ENCODE assay signal across 16 mouse cellular contexts in the genomic region with DNA sequence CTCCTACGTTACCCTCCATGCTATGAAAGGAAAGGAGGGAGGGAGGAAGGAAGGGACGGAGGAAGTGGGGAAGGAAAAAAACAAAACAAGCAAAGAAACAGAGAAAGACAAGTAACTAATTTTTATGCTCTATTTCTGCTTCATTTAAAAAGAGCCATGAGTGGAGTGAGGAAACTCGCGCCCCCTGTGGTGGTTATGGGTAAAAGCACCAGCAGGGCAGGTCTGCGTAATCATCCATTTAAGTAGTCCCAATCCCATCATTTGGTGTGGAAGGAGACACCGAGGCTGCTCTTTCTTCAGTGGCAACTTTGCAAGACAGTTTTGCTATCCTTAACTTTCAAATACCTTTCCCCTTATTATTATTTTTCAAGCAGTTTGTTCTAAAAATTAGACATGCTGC.
DNase-seq lines count a peak whose midpoint lies in the region; ATAC-seq and TF ChIP-seq lines count a peak whose summit lies in the region.
"Had no signal": no experiment of that assay in that cellular context is flagged by ENCODE, and none has a peak within 500 bp of the region (broad histone marks: within the 10 kb centered on the region; RNA-seq: fewer than 3 reads in every experiment).

No protein-coding gene starts in this region.

- H3K27me3 ChIP-seq in hindbrain, embryonic 10.5 days (ENCODE audit: insufficient read depth, poor library complexity, severe bottlenecking), result peaks cover 2% of the 10 kb centered on the region; the same call in 1 of the 2 replicates
- H3K27me3 ChIP-seq in hindbrain, embryonic 13.5 days, result no peaks in the 10 kb centered on the region
- no peaks in the 10 kb centered on the region for H3K27me3 ChIP-seq in liver, postnatal 0 days (ENCODE audit: insufficient read depth, low read length)
- H3K27me3 ChIP-seq in liver, embryonic 11.5 days (replicated peaks; ENCODE audit: control insufficient read depth, insufficient read depth, low read length), result no peaks in the 10 kb centered on the region
- H3K27me3 ChIP-seq in CH12.LX (replicated peaks), result no peaks in the 10 kb centered on the region
- H3K27me3 ChIP-seq: embryonic facial prominence, embryonic 13.5 days; forebrain, embryonic 13.5 days; liver, embryonic 13.5 days; megakaryocyte, embryonic 14.5 days had no signal

- TF ChIP-seq CTCF in liver, postnatal 0 days (IDR thresholded peaks at IDR 0.05; ENCODE audit: low read depth), result peak; percentile 15; the same call in 1 of the 2 replicates
- peak in 1 of 2 experiments; percentile 9; a peak in 1 of 4 replicates for TF ChIP-seq CTCF in CH12.LX (conservative IDR thresholded peaks at IDR 0.05 in 1 of 2, IDR thresholded peaks at IDR 0.05 in 1 of 2; ENCODE audit: low read depth in 2 of 2, low read length in 2 of 2)

- no peaks in the 10 kb centered on the region for H3K79me2 ChIP-seq in CH12.LX (replicated peaks; ENCODE audit: control insufficient read depth, extremely low read depth, insufficient read depth, poor library complexity, severe bottlenecking)

- H3K9me3 ChIP-seq in hindbrain, embryonic 10.5 days, result no peaks in the 10 kb centered on the region
- H3K9me3 ChIP-seq in hindbrain, embryonic 13.5 days, result no peaks in the 10 kb centered on the region
- H3K9me3 ChIP-seq in liver, postnatal 0 days (ENCODE audit: low read length), result no peaks in the 10 kb centered on the region
- no peaks in the 10 kb centered on the region for H3K9me3 ChIP-seq in liver, embryonic 11.5 days (ENCODE audit: control insufficient read depth, low read length)
- H3K9me3 ChIP-seq in CH12.LX (replicated peaks; ENCODE audit: low read length), result no peaks in the 10 kb centered on the region
- H3K9me3 ChIP-seq: embryonic facial prominence, embryonic 13.5 days; forebrain, embryonic 13.5 days; liver, embryonic 13.5 days; megakaryocyte, embryonic 14.5 days had no signal

- H3K4me1 ChIP-seq in hindbrain, embryonic 10.5 days (replicated peaks), result peaks cover 11% of the 10 kb centered on the region
- no peaks in the 10 kb centered on the region for H3K4me1 ChIP-seq in hindbrain, embryonic 13.5 days (replicated peaks)
- H3K4me1 ChIP-seq in liver, postnatal 0 days (ENCODE audit: insufficient read depth), result no peaks in the 10 kb centered on the region
- H3K4me1 ChIP-seq in liver, embryonic 11.5 days (replicated peaks; ENCODE audit: control insufficient read depth, insufficient read depth, low read length), result no peaks in the 10 kb centered on the region
- H3K4me1 ChIP-seq in CH12.LX (ENCODE audit: control insufficient read depth in 1 of 2, insufficient read depth in 2 of 2), result peaks cover 0 to 7% of the 10 kb centered on the region in 2 experiments; a peak in 2 of 4 replicates
- H3K4me1 ChIP-seq: embryonic facial prominence, embryonic 13.5 days; forebrain, embryonic 13.5 days; liver, embryonic 13.5 days; megakaryocyte, embryonic 14.5 days had no signal

- H3K9ac ChIP-seq in hindbrain, embryonic 13.5 days, result no peak overlapping the region
- H3K9ac ChIP-seq in liver, postnatal 0 days (replicated peaks), result no peak overlapping the region
- H3K9ac ChIP-seq in liver, embryonic 11.5 days (ENCODE audit: low read depth, low read length), result no peak overlapping the region
- no peak overlapping the region for H3K9ac ChIP-seq in CH12.LX (ENCODE audit: insufficient read depth, low read depth)
- H3K9ac ChIP-seq: embryonic facial prominence, embryonic 13.5 days; forebrain, embryonic 13.5 days; liver, embryonic 13.5 days had no signal

- 40% methylated on average over 6 of the region's 6 CpGs for WGBS in hindbrain, embryonic 10.5 days
- 48% methylated on average over 6 of the region's 6 CpGs for WGBS in hindbrain, embryonic 13.5 days
- 58% methylated on average over 6 of the region's 6 CpGs for WGBS in liver, postnatal 0 days (ENCODE audit: insufficient replicate concordance)
- WGBS in liver, embryonic 11.5 days, result 54% methylated on average over 6 of the region's 6 CpGs

- H3K4me2 ChIP-seq in hindbrain, embryonic 13.5 days, result no peak overlapping the region
- H3K4me2 ChIP-seq in liver, postnatal 0 days (ENCODE audit: low read depth, low read length), result no peak overlapping the region
- H3K4me2 ChIP-seq in liver, embryonic 11.5 days, result no peak overlapping the region
- H3K4me2 ChIP-seq in CH12.LX (ENCODE audit: insufficient read depth, low read depth, poor library complexity, severe bottlenecking), result no peak overlapping the region
- H3K4me2 ChIP-seq: embryonic facial prominence, embryonic 13.5 days; forebrain, embryonic 13.5 days; liver, embryonic 13.5 days had no signal

- no peaks in the 10 kb centered on the region for H3K36me3 ChIP-seq in hindbrain, embryonic 10.5 days
- H3K36me3 ChIP-seq in hindbrain, embryonic 13.5 days, result no peaks in the 10 kb centered on the region
- no peaks in the 10 kb centered on the region for H3K36me3 ChIP-seq in liver, postnatal 0 days (replicated peaks; ENCODE audit: insufficient read depth, low read length)
- no peaks in the 10 kb centered on the region for H3K36me3 ChIP-seq in liver, embryonic 11.5 days (ENCODE audit: control insufficient read depth, insufficient read depth, low read length)
- H3K36me3 ChIP-seq in CH12.LX (replicated peaks in 1 of 2; ENCODE audit: control insufficient read depth in 1 of 2, insufficient read depth in 1 of 2, low read length in 1 of 2), result no peaks in the 10 kb centered on the region
- H3K36me3 ChIP-seq: embryonic facial prominence, embryonic 13.5 days; liver, embryonic 13.5 days had no signal

- no peak overlapping the region for H3K4me3 ChIP-seq in hindbrain, embryonic 10.5 days
- H3K4me3 ChIP-seq in hindbrain, embryonic 13.5 days, result no peak overlapping the region
- H3K4me3 ChIP-seq in liver, postnatal 0 days (ENCODE audit: low read depth, low read length), result no peak overlapping the region
- no peak overlapping the region for H3K4me3 ChIP-seq in liver, embryonic 11.5 days (ENCODE audit: low read depth, low read length)
- no peak overlapping the region for H3K4me3 ChIP-seq in CH12.LX (replicated peaks in 1 of 3; ENCODE audit: low read depth in 2 of 3, low read length in 2 of 3, poor library complexity in 1 of 3)
- H3K4me3 ChIP-seq: embryonic facial prominence, embryonic 13.5 days; forebrain, embryonic 13.5 days; liver, embryonic 13.5 days; megakaryocyte, embryonic 14.5 days; myocyte had no signal

- dilution Hi-C loops in CH12.LX (cut with MboI; ENCODE audit: extremely low pct_ligation_motif_present, extremely low pct_unique_long_range_greater_than_20kb, low sequenced_read_pairs), result no loop called here

- ATAC-seq in hindbrain, embryonic 13.5 days (ENCODE audit: low FRiP score), result no peak
- ATAC-seq in liver, postnatal 0 days, result no peak
- no peak for ATAC-seq in liver, embryonic 11.5 days (replicated peaks; ENCODE audit: low FRiP score)
- ATAC-seq in erythroid progenitor cell, adult 5-6 weeks (replicated peaks; ENCODE audit: low FRiP score, poor library complexity, severe bottlenecking), result no peak
- ATAC-seq: forebrain, embryonic 13.5 days had no signal

- TF ChIP-seq RAD21 in CH12.LX (IDR thresholded peaks at IDR 0.05; ENCODE audit: low read depth, low read length), result no peak

- no peak overlapping the region for H3K27ac ChIP-seq in hindbrain, embryonic 10.5 days
- no peak overlapping the region for H3K27ac ChIP-seq in hindbrain, embryonic 13.5 days
- no peak overlapping the region for H3K27ac ChIP-seq in liver, postnatal 0 days (ENCODE audit: low read depth)
- H3K27ac ChIP-seq in liver, embryonic 11.5 days (ENCODE audit: low read depth, low read length), result no peak overlapping the region
- no peak overlapping the region for H3K27ac ChIP-seq in CH12.LX (ENCODE audit: insufficient read depth, low read depth)
- H3K27ac ChIP-seq: embryonic facial prominence, embryonic 13.5 days; forebrain, embryonic 13.5 days; liver, embryonic 13.5 days had no signal

- peak; percentile 34 for DNase-seq in hindbrain, embryonic 10.5 days (ENCODE audit: low spot score)
- no peak for DNase-seq in liver, postnatal 0 days
- no peak for DNase-seq in liver, embryonic 11.5 days (ENCODE audit: low spot score)
- DNase-seq in CH12.LX (ENCODE audit: extremely low read depth), result peak; percentile 9
- peak; percentile 39 for DNase-seq in ZHBTc4 (ENCODE audit: low read depth, low spot score)
- DNase-seq in gastrocnemius, adult 18-20 months (ENCODE audit: low spot score), result no peak
- DNase-seq: cerebellum, adult 18-20 months; gastrocnemius, postnatal 36 days; kidney, postnatal 4 days; liver, embryonic 13.5 days had no signal

- TF ChIP-seq EP300 in liver, postnatal 0 days (IDR thresholded peaks at IDR 0.05; ENCODE audit: low read depth), result no peak
- TF ChIP-seq EP300 in CH12.LX (IDR thresholded peaks at IDR 0.05; ENCODE audit: low read length), result no peak

- in situ Hi-C loops in CH12.LX (cut with MboI; ENCODE audit: low pct_ligation_motif_present, low pct_unique_long_range_greater_than_20kb, low sequenced_read_pairs), result no loop called here

- no peak for TF ChIP-seq POLR2A in CH12.LX (IDR thresholded peaks at IDR 0.05; ENCODE audit: low read depth, low read length)

TF ChIP-seq in CH12.LX, 34 proteins besides CTCF, POLR2A, EP300 and RAD21:
- TF ChIP-seq MYC (IDR thresholded peaks at IDR 0.05; ENCODE audit: low read depth, low read length) (no peak), TBP (conservative IDR thresholded peaks at IDR 0.05; ENCODE audit: low read depth, low read length) (no peak), MXI1 (IDR thresholded peaks at IDR 0.05; ENCODE audit: low read depth, low read length) (no peak), GABPA (IDR thresholded peaks at IDR 0.05; ENCODE audit: insufficient replicate concordance, low read depth, low read length) (no peak), KAT2A (IDR thresholded peaks at IDR 0.05; ENCODE audit: insufficient replicate concordance, low read length) (no peak), TCF12 (IDR thresholded peaks at IDR 0.05; ENCODE audit: low read depth, low read length) (no peak), UBTF (IDR thresholded peaks at IDR 0.05; ENCODE audit: low read depth, low read length) (no peak), SMC3 (IDR thresholded peaks at IDR 0.05; ENCODE audit: low read depth, low read length) (no peak), JUN (IDR thresholded peaks at IDR 0.05; ENCODE audit: insufficient read depth, low read depth, low read length) (no peak)

Comparison
In these comparisons a context has a peak if more than half of its experiments do, and no peak if none do; other contexts are left out.
1. DNase-seq: peak in hindbrain, embryonic 10.5 days (single experiment), CH12.LX (single experiment) and ZHBTc4 (single experiment); none in liver, postnatal 0 days (single experiment), liver, embryonic 11.5 days (single experiment) and gastrocnemius, adult 18-20 months (single experiment).